Mouse (Mus musculus) megakaryocyte, embryonic 14.5 days (primary cell): Measurements from ENCODE around the gene Agap3.

Source experiments
- FLI1 ChIP-seq: IDR thresholded peaks from 2 replicates; pipeline ENCODE4 v1.6.1; 2012; ENCODE audit warnings: low read length, inconsistent platforms, mixed read lengths
- GATA1 ChIP-seq: IDR thresholded peaks from 3 replicates; pipeline ENCODE4 v1.6.1; 2012; ENCODE audit warnings: mixed read lengths, low read length, inconsistent platforms, borderline replicate concordance

DNA sequence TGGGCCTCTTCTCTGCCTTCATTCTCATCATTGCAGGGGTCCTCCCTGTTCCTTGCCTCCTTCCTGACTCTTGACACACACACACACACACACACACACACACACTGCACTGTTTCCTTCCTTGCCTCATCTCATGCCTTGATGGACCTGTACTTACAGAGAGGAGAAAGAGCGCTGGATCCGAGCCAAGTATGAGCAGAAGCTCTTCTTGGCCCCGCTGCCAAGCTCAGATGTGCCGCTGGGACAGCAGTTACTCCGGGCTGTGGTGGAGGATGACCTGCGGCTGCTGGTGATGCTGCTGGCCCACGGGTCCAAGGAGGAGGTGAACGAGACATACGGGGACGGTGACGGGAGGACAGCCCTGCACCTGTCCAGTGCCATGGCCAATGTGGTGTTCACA, 48.9 kb downstream of the Agap3 start:
- TF ChIP-seq FLI1 (no peak), GATA1 (no peak)
